Mouse (Mus musculus): Measurements from ENCODE around the gene Gng12.
A peak's percentile ranks its signal among the peaks of the same experiment; 100 is the strongest.

Gene Gng12

DNA sequence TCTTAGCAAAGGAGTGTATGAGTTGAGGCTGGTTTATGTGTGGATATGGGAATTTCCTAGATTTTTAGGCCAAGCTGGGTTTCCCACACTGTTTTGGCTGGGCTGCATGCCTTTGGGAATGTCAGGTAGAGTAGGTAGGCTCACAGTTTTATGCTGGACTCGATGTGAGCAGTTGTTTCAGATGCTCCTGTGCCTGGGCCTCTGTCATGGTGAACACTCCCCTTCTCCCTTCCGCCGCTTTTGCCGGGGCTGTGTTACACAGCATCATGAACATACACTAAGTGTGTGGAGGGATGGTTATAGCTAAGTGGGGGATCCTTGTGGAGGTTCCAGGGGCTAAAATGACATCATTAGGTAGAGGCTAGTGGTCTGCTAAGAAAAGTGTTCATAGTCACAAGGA, 24.6 kb downstream of the Gng12 start:
- no peak for DNase-seq

DNA sequence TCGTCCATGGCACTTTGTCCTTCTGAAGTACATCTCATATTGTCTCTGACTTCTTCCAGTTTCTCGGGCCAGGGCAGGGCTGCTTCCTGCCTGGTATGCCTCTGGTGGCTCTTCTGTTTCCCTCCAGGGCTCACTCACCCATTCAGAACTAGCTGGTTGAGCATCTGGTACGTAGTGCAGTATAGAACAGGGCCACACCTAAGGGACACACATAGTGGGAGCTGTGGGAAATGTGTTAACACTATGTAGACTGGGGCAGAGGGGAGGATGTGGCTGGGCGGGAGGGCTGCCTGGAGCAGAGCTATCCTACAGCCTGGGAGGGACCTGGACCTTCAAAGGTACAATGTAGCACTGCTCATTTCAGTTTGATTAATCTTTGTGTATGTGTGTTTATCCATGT, 25.6 kb downstream of the Gng12 start:
- DNase-seq, result no peak

DNA sequence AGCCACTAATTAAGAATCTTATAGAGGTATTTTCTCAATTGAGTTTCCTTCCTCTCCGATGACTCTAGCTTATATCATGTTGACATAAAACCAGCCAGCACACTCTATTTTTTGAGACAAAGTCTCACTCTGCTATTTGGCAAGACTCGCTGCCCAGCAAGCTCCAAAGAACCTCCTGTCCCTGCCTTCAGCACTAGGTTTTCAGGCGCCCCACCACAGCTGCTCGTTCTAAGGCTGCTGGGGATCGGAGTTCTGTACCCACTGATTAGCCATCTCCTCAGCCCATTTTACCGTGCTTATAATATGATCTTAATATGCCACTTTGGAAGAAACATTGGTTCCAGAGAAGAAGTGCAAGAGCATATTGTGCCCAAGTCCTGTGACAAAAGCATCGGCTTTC, 26.3 kb downstream of the Gng12 start:
- DNase-seq, result no peak

DNA sequence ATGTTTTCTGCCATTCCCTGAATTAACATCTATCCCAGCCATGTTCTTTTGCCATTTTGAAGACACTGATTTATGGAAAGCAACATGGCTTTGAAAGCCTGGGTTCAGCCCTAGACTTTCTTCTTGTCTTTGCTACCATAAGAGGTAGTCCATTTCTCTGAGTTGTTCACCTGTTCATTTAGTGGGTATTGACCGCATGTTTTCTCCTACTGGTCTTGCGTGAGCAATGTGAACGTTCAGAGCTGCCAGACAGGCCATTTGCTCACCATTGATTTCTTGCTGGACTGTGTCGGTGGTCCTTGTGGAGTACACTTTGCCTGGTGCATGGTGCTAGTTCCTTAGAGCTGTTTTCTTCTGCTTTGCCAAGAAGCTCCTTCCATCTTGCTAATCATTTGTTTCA, 27.7 kb downstream of the Gng12 start:
- no peak for DNase-seq

DNA sequence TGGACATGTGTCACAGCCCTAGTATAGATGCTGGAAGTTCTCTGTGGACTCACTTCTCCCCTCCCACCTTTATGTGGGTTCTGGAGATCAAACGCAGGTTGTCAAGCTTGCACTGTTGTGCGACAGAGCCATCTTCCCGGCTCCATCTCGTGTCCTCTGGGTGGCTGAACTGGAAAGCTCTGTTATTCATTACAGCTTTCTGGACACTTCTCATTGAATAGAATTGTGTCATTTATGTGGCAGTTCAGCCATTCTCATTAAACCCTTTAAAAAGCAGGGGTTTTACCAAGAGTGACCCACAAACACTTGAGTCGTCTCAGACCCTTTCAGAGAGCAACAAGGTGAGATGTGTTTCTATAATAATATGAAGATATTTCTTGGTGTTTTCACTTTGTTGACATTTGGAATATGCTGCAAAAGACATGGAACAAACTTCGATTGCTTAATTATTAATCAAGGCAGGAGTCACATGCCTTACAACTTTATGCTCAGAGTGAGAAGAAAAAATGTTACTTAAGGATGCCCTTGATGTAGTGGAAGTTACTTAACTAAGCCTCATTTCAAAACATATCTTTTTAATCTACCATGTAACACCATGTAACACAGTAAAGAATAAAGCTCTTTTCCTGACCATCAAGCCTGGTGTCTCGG, 28.2 kb downstream of the Gng12 start:
- no peak for DNase-seq

DNA sequence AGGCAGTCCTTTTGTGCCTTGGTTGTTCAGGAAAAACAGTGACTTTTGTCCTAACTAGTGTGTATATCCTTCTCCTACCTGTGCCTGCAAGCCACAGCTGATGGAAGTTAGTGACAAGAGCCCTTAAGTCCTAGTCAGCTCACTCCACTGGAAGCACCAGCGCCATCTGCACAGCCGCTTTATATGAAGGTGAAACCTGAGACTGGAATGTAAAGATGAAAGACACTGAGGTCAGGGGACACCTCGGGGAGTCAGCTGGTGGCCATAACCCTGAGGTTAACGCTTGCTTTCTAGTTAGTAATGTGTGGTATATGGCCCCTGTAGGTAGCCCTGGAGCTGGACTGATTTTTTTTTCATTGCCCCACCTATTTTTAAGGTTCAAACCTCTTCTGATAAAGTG, 30.1 kb downstream of the Gng12 start:
- DNase-seq, result no peak

DNA sequence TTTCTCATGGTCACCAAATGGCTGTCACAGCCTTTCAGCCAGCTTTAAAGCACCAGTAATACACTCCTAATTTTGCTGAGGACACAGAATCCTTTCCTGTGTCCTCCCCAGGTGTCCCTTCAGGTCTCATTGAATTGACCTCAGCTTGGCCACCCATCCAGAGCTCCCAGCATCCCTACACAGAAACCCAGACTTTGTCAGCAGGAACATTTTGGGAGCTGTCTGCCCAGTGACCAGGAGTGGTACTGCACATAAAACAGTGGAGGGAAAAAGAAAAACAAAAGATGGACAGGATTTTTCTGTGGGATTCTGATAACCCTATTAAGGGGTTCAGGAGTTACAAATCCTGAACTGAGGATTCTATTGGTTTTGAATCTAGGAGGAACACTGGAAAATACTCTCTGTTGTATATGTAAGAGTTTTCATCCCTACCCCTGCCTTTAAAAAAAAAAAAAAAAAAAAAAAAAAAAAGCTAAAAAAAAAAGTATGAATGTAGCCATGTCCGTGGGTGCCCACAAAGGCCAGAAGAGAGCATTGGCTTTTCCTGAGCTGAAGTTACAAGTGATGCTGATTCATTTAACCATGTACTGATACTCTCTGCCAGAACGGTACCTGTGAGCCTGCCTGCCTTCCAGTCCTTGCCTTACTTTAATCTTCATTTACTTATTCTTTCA, 32.9 kb downstream of the Gng12 start:
- no peak for DNase-seq

DNA sequence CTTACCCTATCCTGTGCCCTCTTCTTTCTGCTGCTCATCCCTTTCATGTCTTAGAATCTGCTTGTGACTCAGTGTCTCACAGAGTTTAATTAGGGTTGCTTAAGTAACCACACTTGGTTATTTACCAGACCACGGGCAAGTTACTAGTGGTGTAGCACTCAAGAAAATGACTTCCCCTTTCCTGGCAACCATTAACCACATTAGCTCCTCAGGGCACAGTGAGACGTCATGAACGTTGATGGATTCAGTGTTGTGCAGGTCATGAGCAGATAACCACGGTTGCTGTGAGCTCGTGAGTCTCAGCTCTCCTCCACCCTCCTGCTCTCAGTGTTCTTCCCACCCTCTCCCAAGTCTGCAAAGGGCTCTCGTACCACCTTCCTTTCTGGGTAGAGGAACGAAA, 33.5 kb downstream of the Gng12 start:
- peak; percentile 55 for DNase-seq

DNA sequence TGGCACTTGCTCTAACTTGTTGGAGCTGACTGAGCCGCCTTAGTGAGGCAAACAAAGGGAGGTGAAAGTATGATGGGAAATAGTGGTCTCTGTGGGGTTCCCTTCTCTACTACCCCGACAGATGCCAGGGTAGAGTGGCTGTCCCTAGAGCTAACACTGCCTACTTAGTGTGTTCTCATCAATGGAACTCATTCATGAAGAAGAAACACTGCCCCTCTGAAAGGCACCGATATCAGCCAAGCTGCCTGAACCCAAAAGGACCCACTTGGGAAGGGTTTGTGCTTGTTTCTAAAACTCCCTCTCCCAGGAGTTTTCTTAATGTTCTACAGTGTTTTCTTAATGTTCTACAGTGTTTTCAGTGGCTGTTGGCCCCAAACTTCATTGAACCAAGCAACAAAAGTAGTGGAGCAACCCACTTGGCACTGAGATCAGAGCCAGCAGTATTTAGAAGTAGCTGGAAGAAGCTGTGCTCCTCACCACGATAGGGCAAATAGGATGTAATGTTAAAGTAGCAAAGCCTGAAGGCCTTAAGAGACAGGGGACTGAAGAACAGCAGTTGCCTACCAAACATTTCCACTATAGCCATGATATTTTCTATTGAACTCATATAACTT, 36.1 kb downstream of the Gng12 start:
- no peak for DNase-seq

DNA sequence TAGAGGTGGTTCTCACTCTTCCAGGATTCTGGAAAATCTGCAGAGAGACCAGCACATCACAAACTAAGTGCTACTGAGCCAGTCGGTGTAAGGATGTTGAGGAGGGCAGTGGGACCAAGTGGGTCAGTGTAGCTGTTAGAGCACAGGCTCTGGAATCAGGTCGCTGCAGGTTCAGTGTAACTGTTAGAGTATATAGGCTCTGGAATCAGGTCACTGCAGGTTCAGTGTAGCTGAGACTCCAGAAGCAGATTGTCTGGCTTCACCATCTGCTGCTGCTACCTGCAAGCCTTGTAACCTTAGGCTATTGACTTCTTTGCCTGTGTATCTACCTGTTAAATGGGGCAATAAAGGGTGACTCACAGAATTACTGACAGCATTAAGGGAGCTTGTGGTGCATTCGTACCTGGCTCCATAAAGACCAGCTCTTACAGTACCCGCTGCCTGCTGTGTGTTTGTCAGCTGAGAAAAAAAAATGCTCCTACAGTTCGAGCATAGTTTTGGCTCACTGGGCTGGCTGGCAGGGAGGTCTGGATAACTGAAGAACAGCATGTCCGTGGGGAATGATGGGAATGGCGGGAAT, 44.5 kb downstream of the Gng12 start:
- DNase-seq, result no peak

DNA sequence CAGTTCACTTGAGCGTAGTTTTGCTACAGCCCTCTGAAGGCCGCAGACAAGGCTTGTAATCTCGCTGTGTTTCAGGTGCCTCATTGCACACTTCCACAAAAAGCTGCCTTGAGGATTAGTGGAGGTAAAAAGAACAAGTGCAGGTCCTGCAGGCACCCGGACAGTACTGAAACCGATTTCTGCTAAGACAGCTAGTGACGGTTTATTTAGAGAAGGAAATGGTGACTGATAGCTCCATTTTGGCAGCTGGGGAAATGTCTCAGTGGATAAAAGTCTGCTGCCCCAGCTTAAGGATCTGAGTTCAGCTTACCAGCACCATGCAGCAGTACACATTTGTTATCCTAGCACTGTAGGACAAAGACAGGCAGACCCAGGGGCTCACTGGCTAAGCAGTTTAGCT, 45.6 kb downstream of the Gng12 start:
- DNase-seq, result no peak

DNA sequence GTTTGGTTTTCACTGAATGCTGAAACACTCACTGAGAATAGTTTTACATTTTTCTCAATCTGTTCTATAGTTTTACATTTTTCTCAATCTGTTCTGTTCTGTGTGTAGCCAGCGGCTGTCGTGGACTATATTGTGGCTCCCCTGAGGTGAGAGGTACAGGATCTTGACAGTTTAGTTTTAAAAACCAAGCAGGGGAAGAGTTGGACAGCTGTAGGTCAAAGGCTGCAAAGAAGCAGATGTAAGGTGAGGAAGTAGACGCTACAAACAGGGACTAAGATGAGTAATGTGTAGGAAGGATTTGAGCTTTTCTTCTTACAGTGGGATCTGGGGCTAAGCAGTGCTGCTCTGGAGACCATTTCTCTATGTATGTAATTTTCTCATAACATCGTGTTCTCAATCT, 46.6 kb downstream of the Gng12 start:
- no peak for DNase-seq

DNA sequence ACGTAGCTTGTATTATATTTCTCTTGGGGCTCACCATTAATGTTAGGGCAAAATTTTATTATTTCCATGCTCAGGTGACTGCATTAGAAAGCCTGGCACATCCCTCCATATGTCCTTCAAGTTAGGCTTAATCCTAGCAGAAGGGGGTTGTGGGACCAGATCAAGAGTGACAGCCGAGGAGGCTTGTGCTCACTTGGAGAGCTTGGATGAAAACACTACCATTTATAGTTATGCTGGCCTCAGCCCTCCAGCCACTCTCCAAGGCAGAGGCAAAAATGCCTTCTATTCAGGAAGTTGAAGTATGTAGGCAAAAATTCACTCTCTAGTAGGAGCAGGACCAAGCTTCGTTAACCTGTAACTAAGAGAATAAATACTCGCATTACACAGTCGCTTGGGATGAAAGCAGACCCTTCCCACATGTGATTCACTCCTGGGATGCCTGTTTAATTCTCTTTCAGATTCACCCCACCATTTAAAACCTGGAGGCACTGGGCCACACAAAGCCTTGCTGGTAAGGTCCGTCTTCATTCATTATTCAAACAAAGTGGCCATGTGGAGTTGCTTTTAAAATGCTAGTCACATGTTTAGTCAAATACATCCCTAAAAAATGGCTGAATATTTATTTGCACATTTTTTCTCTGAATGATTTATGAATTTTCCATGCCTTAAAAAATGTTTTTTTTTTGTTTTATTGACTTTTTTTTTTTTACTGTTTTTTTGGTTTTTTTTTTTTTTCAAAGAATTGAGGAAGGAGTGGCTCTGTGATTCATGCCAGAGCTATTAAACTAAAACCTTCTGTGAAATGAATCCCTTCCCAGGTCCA, 47.4 kb downstream of the Gng12 start:
- DNase-seq, result no peak

DNA sequence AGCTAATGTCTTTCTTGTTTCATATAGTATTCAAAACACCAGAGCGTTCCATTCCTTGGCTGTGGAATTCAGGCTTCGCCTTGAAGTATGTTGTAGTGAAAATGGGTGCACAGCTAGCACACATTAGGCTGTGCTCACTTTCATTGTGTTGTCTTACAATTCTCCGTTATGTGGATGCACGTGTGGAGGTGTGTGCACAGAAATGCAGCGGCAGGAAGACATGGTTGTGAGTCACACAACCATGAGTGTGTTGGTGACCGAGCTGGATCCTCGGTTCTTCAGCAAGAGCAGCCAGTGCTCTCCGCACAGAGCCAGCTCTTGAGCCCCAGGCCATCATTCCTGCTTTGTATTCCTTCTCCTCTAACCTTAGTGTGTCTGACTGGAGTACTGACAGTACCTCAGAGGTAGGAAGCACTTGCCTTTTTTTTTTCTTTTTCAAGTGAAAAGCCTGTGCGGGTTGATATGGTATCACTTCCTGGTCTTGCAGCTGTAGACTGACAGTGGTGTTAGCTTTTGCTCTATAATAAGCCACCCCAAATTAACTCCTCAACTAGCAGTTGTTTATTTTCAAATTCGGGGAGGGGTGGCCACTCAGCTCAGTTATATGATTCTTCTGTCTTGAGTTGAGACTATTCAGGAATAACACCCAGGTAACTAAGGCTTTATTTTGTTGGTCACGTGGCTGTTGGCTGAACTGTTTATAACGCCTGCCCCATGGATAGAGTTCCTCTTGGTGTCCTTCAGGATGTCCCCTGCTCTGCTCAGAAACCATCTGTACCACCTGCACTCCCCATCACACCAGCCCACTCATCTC, 48.2 kb downstream of the Gng12 start:
- no peak for DNase-seq

DNA sequence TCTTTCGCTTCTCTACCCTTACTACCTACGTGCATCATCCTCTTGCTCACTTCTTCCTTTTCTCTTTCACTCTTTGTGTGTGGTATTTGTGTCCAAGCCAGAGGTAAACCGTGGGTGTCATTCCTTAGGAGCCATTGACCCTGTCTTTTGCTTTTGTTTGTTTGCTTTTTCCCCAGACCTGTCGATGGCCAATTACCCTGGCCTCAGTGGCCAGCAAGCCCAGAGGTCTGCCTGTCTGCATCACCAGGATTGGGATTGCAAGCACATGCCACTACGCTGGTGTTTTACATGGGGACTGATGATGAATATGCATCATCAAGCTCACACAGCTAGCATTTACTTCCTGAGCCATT, 48.8 kb downstream of the Gng12 start:
- no peak for DNase-seq

DNA sequence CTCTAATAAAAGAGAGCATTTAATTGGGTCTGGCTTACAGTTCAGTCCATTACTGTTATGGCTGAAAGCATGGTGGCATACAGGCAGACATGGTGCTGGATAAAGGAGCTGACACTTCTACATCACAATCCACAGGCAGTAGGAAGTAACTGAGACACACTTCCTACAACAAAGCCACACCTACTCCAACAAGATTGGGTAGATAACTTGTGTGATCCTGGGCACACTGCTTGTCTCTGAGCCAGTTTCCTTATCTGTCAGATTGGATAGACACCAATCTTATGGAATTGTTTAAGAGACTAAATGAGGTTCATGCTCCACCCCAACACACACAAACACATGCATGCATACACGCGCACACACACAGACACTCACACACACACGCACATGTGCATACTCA, 51.9 kb downstream of the Gng12 start:
- DNase-seq, result no peak

DNA sequence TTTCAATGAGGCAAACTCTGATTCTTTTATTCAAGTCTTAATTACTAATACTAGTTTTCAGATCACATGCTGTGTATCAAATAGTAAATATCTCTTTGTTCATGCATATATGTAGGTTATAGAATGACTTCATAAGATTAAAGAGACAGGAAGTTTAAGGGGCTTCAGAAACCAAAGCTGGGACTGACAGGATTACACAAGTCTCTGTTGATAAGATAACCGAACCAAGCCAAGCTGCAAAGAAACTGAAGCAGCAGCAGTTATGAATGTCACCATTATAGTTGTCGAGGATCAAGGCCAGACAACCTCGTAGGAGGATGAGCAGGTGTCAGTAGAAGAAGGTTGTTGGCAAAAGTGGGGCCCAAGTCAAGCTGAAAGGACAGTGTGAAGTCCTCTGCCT, 52.7 kb downstream of the Gng12 start:
- no peak for DNase-seq

DNA sequence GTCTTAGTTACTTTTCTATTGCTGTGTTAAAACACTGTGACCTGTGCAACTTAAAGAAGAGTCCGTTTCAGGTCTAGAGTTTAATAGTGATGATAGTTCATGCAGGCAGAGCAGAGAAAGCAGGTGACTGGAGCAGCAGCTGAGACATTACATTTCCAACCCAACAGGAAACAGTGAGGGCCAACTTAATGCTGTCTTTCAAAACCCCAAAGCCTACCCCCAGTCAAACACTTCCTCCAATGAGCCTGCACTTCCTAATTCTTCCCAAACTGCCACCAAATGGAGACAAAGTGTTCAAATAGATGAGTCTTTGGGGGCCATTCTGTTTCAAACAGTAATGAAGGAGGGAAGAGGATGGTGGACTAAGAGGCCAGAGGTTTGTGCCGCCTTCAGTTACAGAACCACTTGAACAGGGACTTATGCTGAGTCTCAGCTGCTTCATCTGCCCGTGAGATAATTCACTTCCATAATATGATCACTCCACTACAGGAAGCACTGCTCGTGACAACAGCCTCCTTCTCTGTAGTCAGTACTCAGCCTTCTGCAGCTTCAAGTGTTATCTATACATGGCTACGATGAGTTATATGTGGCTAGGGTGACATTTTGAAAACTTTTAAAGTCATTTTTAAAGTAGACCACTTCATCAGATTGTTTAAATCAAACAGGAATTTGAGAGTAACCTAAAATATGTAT, 55.7 kb downstream of the Gng12 start:
- no peak for DNase-seq

DNA sequence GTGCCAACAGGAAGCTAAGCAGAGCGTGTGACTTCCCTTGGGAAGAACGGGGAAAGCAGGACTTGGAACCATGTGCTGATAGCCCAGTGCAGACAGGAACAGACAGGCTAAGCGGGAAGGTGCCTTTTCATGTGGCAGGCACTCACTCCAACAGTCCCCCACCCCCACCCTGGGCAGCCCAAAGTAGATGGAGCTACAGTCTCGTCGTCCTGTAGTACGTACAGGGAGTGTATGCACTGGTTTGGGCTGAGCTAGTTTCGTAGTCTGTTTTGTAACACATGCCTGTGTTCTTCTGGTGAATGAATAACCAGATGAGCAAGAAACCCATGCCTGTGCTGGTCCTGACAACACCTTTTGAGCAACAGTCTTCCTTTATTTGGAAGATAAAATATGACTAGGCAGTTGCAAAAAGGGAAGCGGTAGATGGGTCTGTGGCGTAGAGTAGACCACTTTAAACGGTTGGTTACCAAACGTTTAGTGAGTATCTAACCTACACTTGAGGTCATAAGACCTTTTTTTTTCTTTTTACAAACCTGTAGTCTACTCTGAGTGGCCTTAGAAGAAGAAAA, 57.8 kb downstream of the Gng12 start:
- DNase-seq, result peak; percentile 57

DNA sequence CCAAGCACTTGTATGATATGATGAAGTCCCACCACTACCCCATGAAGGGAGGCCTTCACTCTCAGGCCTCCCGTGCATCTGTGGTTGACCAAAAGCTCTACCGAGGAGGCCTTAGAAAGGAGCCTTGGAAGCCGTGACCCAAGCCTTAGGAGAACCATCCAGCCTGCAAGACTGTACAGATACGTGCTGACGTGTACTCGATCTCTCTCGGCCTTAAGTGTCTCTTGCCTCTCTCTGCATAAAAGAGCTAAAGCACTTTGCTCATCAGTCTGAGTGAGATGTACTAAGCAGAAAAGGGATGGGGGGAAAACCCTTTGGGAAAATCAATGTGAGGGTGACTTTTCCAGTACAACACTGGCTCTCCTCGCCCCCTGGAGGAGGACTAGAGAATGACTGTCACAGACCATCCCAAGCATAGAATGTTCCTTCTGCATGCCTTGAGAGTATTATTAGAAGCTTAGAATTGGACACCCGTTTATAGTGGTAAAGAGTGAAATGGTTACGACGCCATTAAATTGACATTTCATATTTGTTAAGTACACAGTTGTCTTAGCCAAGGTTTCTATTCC, 59.0 kb downstream of the Gng12 start:
- DNase-seq, result peak; percentile 52

Measured in kidney, adult 18-20 months (tissue).